Mouse (Mus musculus): ENCODE measurements around the gene Lipo3. TPM values are rescaled to one million over a fixed set of nuclear protein-coding genes. Genes with fewer than 3 reads are reported as not detected.
"Not testable (repeated sequence)": the region's sequence is repeated elsewhere in the genome, so short reads cannot be mapped to it uniquely, and the experiment has no call there.

Lipo3 gene
- polyA plus RNA-seq (2012; rRNA removed), result 4.1 TPM in 2 replicates

GRCm38 (mm10) chr19:33761287-33762086 is at the start of gene Lipo3:
Gene Lipo3, minus strand, starts transcription at chr19:33761951.
- DNase-seq, result peak; percentile 14
- H3K36me3 ChIP-seq (ENCODE audit: control insufficient read depth, insufficient read depth, low read length), result not testable (repeated sequence)
- WGBS, result 49% methylated on average over 13 of the region's 41 CpGs

GRCm38 (mm10) chr19:33787359-33787758 is 25.6 kb upstream of the Lipo3 start, which contains the start of gene Lipo1:
Gene Lipo1, minus strand, starts transcription at chr19:33787459.
- H3K36me3 ChIP-seq (ENCODE audit: control insufficient read depth, insufficient read depth, low read length); H3K4me1 ChIP-seq (replicated peaks; ENCODE audit: control insufficient read depth, insufficient read depth, low read length); H3K27ac ChIP-seq (ENCODE audit: control insufficient read depth, insufficient read depth, low read length); DNase-seq; H3K4me3 ChIP-seq (ENCODE audit: control insufficient read depth, insufficient read depth, low read length); H3K27me3 ChIP-seq (ENCODE audit: control insufficient read depth, insufficient read depth, low read length): not testable (repeated sequence)

More at GRCm38 (mm10) chr19:33761287-33762086, at the start of gene Lipo3:
- not testable (repeated sequence) for H3K27me3 ChIP-seq (ENCODE audit: control insufficient read depth, insufficient read depth, low read length); H3K4me3 ChIP-seq (ENCODE audit: control insufficient read depth, insufficient read depth, low read length); H3K4me1 ChIP-seq (replicated peaks; ENCODE audit: control insufficient read depth, insufficient read depth, low read length); H3K27ac ChIP-seq (ENCODE audit: control insufficient read depth, insufficient read depth, low read length)

GRCm38 (mm10) chr19:33786576-33787277 is 25.0 kb upstream of the Lipo3 start:
- DNase-seq, result no peak
- Histone ChIP-seq H3K36me3 (ENCODE audit: control insufficient read depth, insufficient read depth, low read length) (no peaks in the 10 kb centered on the region), H3K4me3 (ENCODE audit: control insufficient read depth, insufficient read depth, low read length) (no peak overlapping the region), H3K4me1 (replicated peaks; ENCODE audit: control insufficient read depth, insufficient read depth, low read length) (no peaks in the 10 kb centered on the region), H3K27me3 (ENCODE audit: control insufficient read depth, insufficient read depth, low read length) (no peaks in the 10 kb centered on the region), H3K27ac (ENCODE audit: control insufficient read depth, insufficient read depth, low read length) (no peak overlapping the region)
- no peak for TF ChIP-seq POLR2A (IDR thresholded peaks at IDR 0.05; ENCODE audit: control insufficient read depth, extremely low read depth, insufficient read depth, low read length, poor library complexity)
- 93% methylated on average over 12 of the region's 12 CpGs for WGBS

GRCm38 (mm10) chr19:33751259-33751658 is 10.5 kb downstream of the Lipo3 start, which contains the start of gene Lipo2:
Gene Lipo2, minus strand, starts transcription at chr19:33751359.
- not testable (repeated sequence) for H3K27ac ChIP-seq (ENCODE audit: control insufficient read depth, insufficient read depth, low read length); DNase-seq; H3K4me3 ChIP-seq (ENCODE audit: control insufficient read depth, insufficient read depth, low read length); H3K27me3 ChIP-seq (ENCODE audit: control insufficient read depth, insufficient read depth, low read length); H3K36me3 ChIP-seq (ENCODE audit: control insufficient read depth, insufficient read depth, low read length); H3K4me1 ChIP-seq (replicated peaks; ENCODE audit: control insufficient read depth, insufficient read depth, low read length)
- WGBS, result 93% methylated on average over 1 of the region's 1 CpGs

DNA sequence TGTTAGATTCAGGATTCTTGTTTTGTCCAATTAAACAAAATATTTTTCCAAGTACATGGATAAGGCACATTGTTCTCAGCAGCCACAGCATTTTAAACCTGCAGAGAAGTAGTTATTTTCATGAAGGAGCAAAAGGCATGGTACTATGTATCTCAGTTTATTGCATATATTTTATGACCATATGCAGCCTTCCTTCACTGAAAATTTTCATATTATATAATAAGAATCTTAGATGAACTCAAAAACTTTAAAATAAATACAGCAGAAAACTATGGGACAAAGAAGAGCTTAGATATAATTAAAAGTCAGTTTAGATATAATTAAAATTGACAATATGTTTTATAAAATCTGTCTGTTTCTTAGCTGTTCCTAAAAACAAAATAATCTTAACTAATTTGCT is 136.6 kb downstream of the Lipo3 start, which contains the start of gene Gm8978:
Gene Gm8978, minus strand, starts transcription at position 101 of the 400 bp plus-strand sequence.
- H3K36me3 ChIP-seq (ENCODE audit: control insufficient read depth, insufficient read depth, low read length); DNase-seq; H3K4me1 ChIP-seq (replicated peaks; ENCODE audit: control insufficient read depth, insufficient read depth, low read length); H3K27ac ChIP-seq (ENCODE audit: control insufficient read depth, insufficient read depth, low read length); H3K27me3 ChIP-seq (ENCODE audit: control insufficient read depth, insufficient read depth, low read length); H3K4me3 ChIP-seq (ENCODE audit: control insufficient read depth, insufficient read depth, low read length): not testable (repeated sequence)

DNA sequence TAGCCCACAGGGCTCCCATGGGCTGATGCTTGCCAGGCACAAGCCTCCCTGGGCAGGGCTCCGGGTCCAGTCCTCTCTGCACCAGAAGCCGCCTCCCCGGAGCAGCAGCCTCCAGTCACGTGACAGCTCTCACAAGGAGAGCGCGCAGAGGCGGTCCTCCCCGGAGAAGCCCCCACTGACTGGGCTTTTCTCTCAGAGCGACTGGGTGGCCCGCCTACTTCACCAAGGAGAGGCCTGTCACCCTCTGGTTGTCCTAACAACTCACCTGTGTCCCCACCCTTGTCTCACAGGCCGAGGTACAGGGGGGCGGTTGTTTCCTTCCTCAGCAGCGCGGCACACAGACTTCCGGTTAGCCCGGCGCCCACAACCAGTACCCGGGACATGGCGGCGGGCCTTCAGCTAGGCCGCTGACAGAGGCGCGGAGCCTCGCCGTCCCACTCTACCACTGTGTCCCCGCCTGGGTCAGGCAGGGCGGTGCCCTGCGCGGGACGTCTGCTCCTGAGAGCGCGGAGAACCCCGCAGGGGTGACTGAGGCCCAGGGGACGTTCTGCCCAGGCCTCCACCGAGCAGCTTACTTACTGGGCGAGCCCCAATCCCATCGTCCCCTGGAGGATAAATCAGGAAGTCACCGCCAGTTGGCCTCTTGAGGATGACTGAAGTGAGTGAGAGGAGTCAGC is 172.0 kb downstream of the Lipo3 start:
- DNase-seq, result peak; percentile 41
- peak overlapping the region; percentile 58 for H3K4me3 ChIP-seq (ENCODE audit: control insufficient read depth, insufficient read depth, low read length)
- not testable (repeated sequence) for H3K4me1 ChIP-seq (replicated peaks; ENCODE audit: control insufficient read depth, insufficient read depth, low read length); H3K27ac ChIP-seq (ENCODE audit: control insufficient read depth, insufficient read depth, low read length); H3K36me3 ChIP-seq (ENCODE audit: control insufficient read depth, insufficient read depth, low read length); H3K27me3 ChIP-seq (ENCODE audit: control insufficient read depth, insufficient read depth, low read length)
- WGBS, result 21% methylated on average over 11 of the region's 38 CpGs

- H3K4me1 ChIP-seq (replicated peaks; ENCODE audit: control insufficient read depth, insufficient read depth, low read length); H3K36me3 ChIP-seq (ENCODE audit: control insufficient read depth, insufficient read depth, low read length); H3K4me3 ChIP-seq (ENCODE audit: control insufficient read depth, insufficient read depth, low read length); H3K27ac ChIP-seq (ENCODE audit: control insufficient read depth, insufficient read depth, low read length); DNase-seq; H3K27me3 ChIP-seq (ENCODE audit: control insufficient read depth, insufficient read depth, low read length): not testable (repeated sequence)
- 93% methylated on average over 5 of the region's 5 CpGs for WGBS
Measured at GRCm38 (mm10) chr19:33568551-33568950, 193.2 kb downstream of the Lipo3 start.

Data from thymus, adult 2 months (tissue).